Mouse (Mus musculus) spleen, adult 18-20 months (tissue): Measurements from ENCODE around the gene Ppara.
A peak's percentile ranks its signal among the peaks of the same experiment; 100 is the strongest.

ENCODE experiments used
- DNase-seq, 2 experiments: peaks; one replicate each; pipeline ENCODE4 v3.0.0; 2022; ENCODE audit warnings: mixed read lengths in 2 of 2

Ppara gene

GRCm38 (mm10) chr15:85705566-85706332 lies 29.0 kb upstream of the Ppara start:
- DNase-seq = no peak

GRCm38 (mm10) chr15:85706527-85706926 lies 28.3 kb upstream of the Ppara start:
- no peak for DNase-seq

GRCm38 (mm10) chr15:85707017-85707416 lies 27.8 kb upstream of the Ppara start:
- no peak for DNase-seq

GRCm38 (mm10) chr15:85707458-85708030 lies 27.2 kb upstream of the Ppara start:
- DNase-seq = no peak

- no peak for DNase-seq
Measured at GRCm38 (mm10) chr15:85708217-85708616, 26.6 kb upstream of the Ppara start.

DNA sequence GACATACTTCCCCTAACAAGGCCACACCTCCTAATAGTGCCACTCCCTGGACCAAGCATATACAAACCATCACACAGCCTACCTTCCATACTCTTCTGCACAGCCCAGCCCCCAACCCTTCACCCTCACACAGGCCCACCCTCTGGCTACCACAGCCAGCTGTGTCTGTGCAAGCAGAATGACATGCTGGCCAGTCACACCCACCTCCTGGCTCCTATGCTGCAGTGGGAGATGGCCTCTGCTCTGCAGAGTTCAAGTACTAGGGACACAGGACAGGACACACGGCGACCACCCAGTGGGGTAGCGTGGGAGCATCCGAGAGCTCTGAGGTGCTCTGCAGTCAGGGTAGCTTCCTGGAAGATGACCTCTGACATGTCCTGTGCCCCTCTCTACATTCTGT lies 25.9 kb upstream of the Ppara start:
- no peak for DNase-seq

DNA sequence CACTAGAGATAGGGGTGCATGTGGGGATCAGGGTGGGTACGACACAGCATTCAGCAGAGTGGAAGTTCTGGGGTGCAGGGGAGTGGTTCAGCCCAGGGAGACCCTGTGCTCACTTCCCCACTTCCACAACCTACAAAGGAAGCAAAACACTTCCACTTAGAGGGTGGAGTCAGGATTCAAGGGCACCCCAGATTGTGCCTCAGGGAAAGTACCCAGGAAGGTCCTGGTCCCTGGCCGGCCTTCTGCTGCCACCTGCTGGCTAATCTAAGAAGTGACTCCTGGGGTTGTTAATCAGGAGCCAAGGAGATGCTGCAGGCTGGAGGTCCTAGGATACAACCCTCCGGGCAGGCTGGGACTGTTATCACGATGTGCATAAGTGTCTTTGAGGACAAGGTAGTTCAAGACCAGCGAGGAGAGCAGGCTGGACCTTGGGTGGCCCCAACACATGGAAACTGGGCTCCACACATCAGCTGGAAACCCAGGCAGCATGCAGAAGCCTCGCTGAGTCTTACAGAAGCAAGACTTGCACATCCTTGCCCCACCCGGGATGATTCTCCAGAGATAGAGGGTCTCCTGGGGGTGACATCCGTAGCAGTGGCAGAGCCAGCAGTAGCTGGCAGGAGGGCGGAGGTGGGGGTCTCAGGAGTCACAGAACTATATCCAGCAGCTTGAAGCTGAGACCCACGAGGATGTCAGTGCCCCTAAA lies 25.4 kb upstream of the Ppara start:
- peak; percentile 55 to 75 for DNase-seq

DNA sequence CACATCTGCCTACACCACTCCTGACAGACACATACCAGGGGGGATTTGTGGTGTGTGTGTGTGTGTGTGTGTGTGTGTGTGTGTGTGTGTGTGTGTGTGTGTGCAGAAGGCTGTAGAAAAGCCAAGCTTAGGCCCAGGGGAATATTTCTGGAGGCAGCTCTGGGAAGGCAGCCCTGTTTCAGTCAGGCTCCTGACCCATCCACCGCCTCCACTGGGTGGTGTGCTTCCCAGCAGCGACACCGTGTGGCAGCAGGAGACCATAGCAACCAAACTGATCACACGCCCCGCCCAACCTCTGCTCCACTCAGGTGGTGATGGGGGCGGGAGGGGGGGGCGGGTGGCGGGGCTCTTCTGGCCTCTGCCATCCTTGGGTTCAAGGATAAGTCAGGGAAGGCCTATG lies 24.6 kb upstream of the Ppara start:
- peak; percentile 43 to 75 for DNase-seq

- no peak for DNase-seq
Measured at GRCm38 (mm10) chr15:85710641-85711580, 23.9 kb upstream of the Ppara start.

DNA sequence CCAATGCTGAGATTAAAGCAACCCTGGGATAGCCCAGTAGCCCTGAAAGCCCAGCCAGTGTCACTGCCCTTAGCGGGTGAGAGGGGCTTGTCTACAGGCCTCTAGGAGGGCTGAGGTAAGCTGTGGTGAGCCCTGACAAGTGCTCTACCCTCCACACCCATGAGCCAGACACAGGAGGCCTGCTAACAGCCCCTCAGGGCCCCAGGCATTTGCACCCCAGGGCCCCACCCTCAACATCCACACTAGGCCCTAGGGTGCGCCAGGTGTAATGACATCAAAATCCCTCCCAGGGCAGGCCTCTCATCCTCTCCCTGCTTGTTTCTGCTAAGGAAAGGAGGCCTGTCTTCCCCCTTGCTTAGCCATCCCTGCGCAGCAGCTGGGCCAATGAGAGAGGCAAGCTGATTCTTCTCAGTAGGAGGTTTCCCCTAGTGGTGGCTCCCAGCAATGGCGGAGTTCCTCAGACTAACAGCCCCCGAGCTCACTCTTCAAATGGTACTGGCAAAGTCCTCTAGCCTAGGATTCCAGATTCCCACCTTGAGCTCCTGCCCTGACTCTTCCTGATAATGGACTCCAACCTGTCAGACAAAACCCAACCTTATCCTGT lies 22.1 kb upstream of the Ppara start:
- no peak for DNase-seq

DNA sequence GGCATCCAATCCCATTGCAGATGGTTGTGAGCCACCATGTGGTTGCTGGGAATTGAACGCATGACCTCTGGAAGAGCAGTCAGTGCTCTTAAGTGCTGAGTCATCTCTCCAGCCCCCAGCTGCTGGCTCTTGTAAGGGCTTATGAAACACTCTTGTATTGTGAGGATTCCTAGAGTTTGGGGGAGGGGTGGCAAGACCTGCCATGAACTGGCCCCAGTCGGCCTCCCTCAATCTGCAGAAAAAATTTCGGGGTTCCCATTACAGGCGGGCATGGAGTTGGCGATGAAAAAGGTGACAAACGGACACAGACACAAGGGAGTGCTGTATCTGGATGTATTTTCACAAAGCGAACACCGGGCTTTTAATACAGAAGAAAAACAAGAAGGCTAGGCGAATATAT lies 21.4 kb upstream of the Ppara start:
- DNase-seq = no peak

DNA sequence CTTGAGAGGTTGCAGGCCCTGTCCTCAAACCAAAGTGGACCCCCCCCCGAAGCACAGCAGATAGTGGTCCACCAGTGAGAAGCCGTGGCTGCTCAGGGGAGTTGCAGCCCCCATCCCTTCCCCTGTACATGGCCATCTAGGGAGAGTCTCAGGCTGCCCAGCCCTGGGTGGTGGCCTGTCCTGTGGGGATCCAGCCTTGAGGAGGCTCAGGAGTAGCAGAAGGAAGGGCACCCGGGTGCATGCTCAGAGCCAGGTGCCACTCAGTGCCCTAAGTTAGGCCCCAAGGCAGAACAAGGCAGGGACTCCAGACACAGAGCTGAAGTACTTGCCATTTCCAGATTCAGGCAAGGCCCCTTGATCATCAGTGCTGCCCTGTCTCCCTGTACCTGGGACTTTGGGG lies 19.7 kb upstream of the Ppara start:
- no peak for DNase-seq

GRCm38 (mm10) chr15:85716045-85716444 lies 18.7 kb upstream of the Ppara start:
- peak; percentile 56 to 82 for DNase-seq

DNA sequence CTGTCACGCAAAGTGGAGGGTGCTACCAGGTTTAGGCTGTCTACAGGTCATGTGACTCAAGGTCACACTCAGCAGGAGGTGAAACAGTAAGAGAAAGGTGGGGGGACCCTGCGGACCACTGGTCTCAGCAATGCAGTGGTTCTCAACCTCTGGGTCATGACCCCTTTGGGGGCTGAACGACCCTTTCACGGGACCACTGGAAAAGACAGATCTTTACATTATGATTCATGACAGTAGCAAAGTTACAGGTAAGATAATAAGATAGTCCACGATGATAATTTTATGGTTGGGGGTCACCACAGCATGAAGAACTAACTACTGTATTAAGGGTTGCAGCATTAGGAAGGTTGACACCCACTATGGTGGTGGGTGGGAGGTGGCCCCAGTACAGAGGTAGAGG lies 18.2 kb upstream of the Ppara start:
- DNase-seq = no peak

DNA sequence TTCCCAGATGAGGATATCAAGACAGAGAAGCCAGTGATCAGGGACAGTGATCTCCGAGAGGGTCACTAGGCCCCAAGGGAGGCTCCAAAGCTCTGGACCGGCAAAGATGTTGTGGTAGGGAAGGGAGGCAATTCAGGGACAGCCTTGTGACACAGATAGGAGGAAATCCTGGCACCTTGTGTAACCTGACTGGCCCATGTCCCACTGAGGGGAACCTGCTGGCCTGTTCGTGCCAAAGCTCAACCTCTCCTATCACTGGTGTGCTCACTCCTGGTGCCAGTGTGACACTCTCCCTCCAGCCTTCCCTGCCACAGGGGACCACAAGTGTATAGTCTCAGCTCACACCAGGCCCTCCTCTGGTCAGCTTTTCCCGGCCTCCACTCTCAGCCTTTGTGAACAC lies 17.8 kb upstream of the Ppara start:
- DNase-seq = no peak

GRCm38 (mm10) chr15:85717800-85718199 lies 17.0 kb upstream of the Ppara start:
- DNase-seq = no peak

- no peak for DNase-seq
Measured at GRCm38 (mm10) chr15:85719017-85719416, 15.8 kb upstream of the Ppara start.

DNA sequence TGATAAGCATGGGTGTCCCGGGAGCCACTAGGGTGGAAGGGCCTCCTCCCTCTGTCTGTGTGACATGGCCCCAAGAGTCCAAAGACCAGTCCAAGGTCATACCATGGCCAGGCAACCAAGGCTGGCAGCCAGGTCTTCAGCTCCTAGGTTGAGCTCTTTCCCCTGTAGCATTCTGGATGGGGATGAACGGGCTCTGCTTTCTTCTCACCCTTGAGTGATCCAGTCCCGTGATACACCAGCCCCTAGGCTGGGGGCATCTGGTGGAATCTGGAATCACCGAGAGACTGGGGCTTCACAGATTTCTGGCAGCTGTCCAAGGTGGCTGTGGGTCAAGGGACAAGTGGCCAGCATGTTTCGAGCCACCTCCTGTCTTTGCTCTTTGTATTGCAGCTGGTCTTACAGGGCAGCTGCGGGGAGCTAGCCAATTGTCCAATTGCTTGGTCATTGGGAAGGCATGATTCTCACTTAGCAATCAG lies 14.4 kb upstream of the Ppara start:
- no peak for DNase-seq

DNA sequence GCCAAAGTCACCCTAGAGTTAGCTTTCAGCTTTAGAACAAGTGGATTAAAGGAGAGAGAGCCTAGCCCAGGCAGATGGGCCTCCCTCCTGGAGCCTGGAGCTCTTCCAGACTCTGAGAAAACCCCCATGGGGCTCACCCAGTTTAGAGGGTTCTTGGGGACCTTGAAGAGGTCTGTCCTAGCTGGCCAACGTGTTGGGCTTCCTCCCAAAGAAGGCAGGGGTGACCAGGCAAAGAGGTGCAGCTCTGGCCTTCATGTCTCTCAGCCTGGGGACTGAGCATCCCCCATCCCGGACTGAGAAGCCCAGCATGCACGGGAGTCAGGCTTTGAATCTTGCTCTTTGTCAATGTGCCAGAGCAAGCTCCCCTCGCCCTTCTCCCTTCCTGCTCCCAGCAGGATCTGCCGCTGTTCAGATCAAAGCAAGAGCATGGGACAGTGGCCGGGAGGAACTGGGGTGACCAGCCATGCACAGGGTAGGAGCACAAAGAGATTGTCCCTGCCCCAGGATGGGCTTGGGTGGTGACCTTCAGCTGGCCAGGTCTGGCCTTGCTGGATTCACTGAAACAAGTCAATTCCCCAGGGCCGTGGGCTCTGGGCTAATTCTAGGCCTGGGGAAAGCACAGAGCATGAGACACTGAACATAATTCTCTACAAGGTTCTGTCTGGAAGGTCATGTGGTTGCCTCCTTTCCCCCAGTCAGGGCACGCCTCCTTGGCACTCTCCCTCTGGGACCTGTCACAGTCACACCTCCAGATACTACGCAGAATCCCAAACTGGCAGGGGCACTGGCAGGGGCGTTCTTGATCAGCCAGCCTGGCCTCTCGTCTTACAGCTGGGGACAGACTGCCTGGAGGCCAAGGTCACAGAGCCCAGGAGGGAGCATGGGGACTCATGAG lies 10.3 kb upstream of the Ppara start:
- DNase-seq = no peak

- DNase-seq = no peak
Measured at GRCm38 (mm10) chr15:85728224-85728623, 6.6 kb upstream of the Ppara start.

- DNase-seq = no peak
Measured at GRCm38 (mm10) chr15:85729256-85729655, 5.5 kb upstream of the Ppara start.
